Mouse (Mus musculus) forebrain, embryonic 10.5 days (tissue): Measurements from ENCODE around the gene Slc24a3. TPM values are rescaled to one million over a fixed set of nuclear protein-coding genes. Genes with fewer than 3 reads are reported as not detected.

Experiments
- DNase-seq: peaks from one replicate; pipeline ENCODE4 v3.0.0-alpha.2; 2017; ENCODE audit warnings: low spot score; ENCODE audit errors: extremely low spot score
- H3K27ac ChIP-seq: fragments of 300-500 bp; sonication (generic); 2 replicates; pipeline ENCODE4 v1.5.1; 2016; ENCODE audit warnings: mild to moderate bottlenecking
- H3K27me3 ChIP-seq: fragments of 300-500 bp; sonication (generic); 2 replicates; pipeline ENCODE4 v1.6.1; 2016; ENCODE audit warnings: mild to moderate bottlenecking; ENCODE audit not compliant: poor library complexity, severe bottlenecking
- H3K36me3 ChIP-seq: fragments of 300-500 bp; sonication (generic); replicated peaks from 2 replicates; pipeline ENCODE4 v1.6.1; 2016; ENCODE audit warnings: mild to moderate bottlenecking, moderate library complexity
- H3K4me1 ChIP-seq: fragments of 300-500 bp; sonication (generic); 2 replicates; pipeline ENCODE4 v1.6.1; 2016
- H3K4me3 ChIP-seq: fragments of 300-500 bp; sonication (generic); 2 replicates; pipeline ENCODE4 v1.5.1; 2016; ENCODE audit warnings: mild to moderate bottlenecking, moderate library complexity
- H3K9me3 ChIP-seq: fragments of 300-500 bp; sonication (generic); 2 replicates; pipeline ENCODE4 v1.6.1; 2016; ENCODE audit warnings: mild to moderate bottlenecking, moderate library complexity
- WGBS: fragments of 180-500 bp; shearing (Covaris S2); methylation state at CpG from one replicate; pipeline ENCODE4 v1.1.7; 2016; 5-methylcytosine and 5-hydroxymethylcytosine counted together
- polyA plus RNA-seq: library from polyadenylated mRNA; unstranded; fragments of >200 nt; fragmentation: Nextera tagmentation; extraction: Ambion mirVana; gene quantifications from 2 replicates; pipeline ENCODE4 v1.2.1, GENCODE M21; 2016

The Slc24a3 gene
- polyA plus RNA-seq, 1 experiment from 2014 or later = 0.16 TPM

- Histone ChIP-seq H3K9me3 (no peaks in the 10 kb centered on the region), H3K36me3 (no peaks in the 10 kb centered on the region), H3K27ac (no peak overlapping the region), H3K4me3 (no peak overlapping the region), H3K4me1 (no peaks in the 10 kb centered on the region), H3K27me3 (no peaks in the 10 kb centered on the region)
- no peak for DNase-seq
- WGBS = 77% methylated on average over 1 of the region's 1 CpGs
Observed at GRCm38 (mm10) chr2:145266723-145267122, 99.2 kb downstream of the Slc24a3 start.

GRCm38 (mm10) chr2:145268971-145269370 is 101.4 kb downstream of the Slc24a3 start:
- Histone ChIP-seq H3K4me1 (no peaks in the 10 kb centered on the region), H3K4me3 (no peak overlapping the region), H3K9me3 (no peaks in the 10 kb centered on the region), H3K27ac (no peak overlapping the region), H3K27me3 (no peaks in the 10 kb centered on the region), H3K36me3 (no peaks in the 10 kb centered on the region)
- DNase-seq = no peak

GRCm38 (mm10) chr2:145269410-145269809 is 101.9 kb downstream of the Slc24a3 start:
- Histone ChIP-seq H3K4me3 (no peak overlapping the region), H3K27me3 (no peaks in the 10 kb centered on the region), H3K36me3 (no peaks in the 10 kb centered on the region), H3K9me3 (no peaks in the 10 kb centered on the region), H3K4me1 (no peaks in the 10 kb centered on the region), H3K27ac (no peak overlapping the region)
- no peak for DNase-seq
- WGBS = 84% methylated on average over 4 of the region's 4 CpGs

GRCm38 (mm10) chr2:145274016-145274677 is 106.6 kb downstream of the Slc24a3 start:
- no peak for DNase-seq
- Histone ChIP-seq H3K27me3 (no peaks in the 10 kb centered on the region), H3K4me3 (no peak overlapping the region), H3K36me3 (no peaks in the 10 kb centered on the region), H3K4me1 (no peaks in the 10 kb centered on the region), H3K27ac (no peak overlapping the region), H3K9me3 (no peaks in the 10 kb centered on the region)
- WGBS = 91% methylated on average over 9 of the region's 9 CpGs

- Histone ChIP-seq H3K27me3 (no peaks in the 10 kb centered on the region), H3K9me3 (no peaks in the 10 kb centered on the region), H3K36me3 (no peaks in the 10 kb centered on the region), H3K27ac (no peak overlapping the region), H3K4me1 (no peaks in the 10 kb centered on the region), H3K4me3 (no peak overlapping the region)
- DNase-seq = no peak
- WGBS = 93% methylated on average over 1 of the region's 1 CpGs
Observed at GRCm38 (mm10) chr2:145279336-145279735, 111.8 kb downstream of the Slc24a3 start.

- 73% methylated on average over 2 of the region's 2 CpGs for WGBS
- Histone ChIP-seq H3K9me3 (no peaks in the 10 kb centered on the region), H3K27me3 (no peaks in the 10 kb centered on the region), H3K27ac (no peak overlapping the region), H3K36me3 (no peaks in the 10 kb centered on the region), H3K4me3 (no peak overlapping the region), H3K4me1 (no peaks in the 10 kb centered on the region)
- DNase-seq = no peak
Observed at GRCm38 (mm10) chr2:145283746-145284145, 116.2 kb downstream of the Slc24a3 start.

GRCm38 (mm10) chr2:145288501-145288900 is 120.9 kb downstream of the Slc24a3 start:
- no peak for DNase-seq
- 64% methylated on average over 1 of the region's 1 CpGs for WGBS
- Histone ChIP-seq H3K9me3 (no peaks in the 10 kb centered on the region), H3K27ac (no peak overlapping the region), H3K4me3 (no peak overlapping the region), H3K4me1 (no peaks in the 10 kb centered on the region), H3K27me3 (no peaks in the 10 kb centered on the region), H3K36me3 (no peaks in the 10 kb centered on the region)

- H3K27me3 ChIP-seq = no peaks in the 10 kb centered on the region
- no peaks in the 10 kb centered on the region for H3K4me1 ChIP-seq
- no peaks in the 10 kb centered on the region for H3K36me3 ChIP-seq
- WGBS = 46% methylated on average over 2 of the region's 2 CpGs
- no peak for DNase-seq
- no peak overlapping the region for H3K4me3 ChIP-seq
- H3K27ac ChIP-seq = no peak overlapping the region
- H3K9me3 ChIP-seq = no peaks in the 10 kb centered on the region
Observed at GRCm38 (mm10) chr2:145291473-145291872, 123.9 kb downstream of the Slc24a3 start.

- DNase-seq = no peak
- H3K27ac ChIP-seq = no peak overlapping the region
- H3K4me3 ChIP-seq = no peak overlapping the region
- H3K9me3 ChIP-seq = no peaks in the 10 kb centered on the region
- no peaks in the 10 kb centered on the region for H3K27me3 ChIP-seq
- WGBS = 88% methylated on average over 1 of the region's 1 CpGs
- no peaks in the 10 kb centered on the region for H3K36me3 ChIP-seq
- H3K4me1 ChIP-seq = no peaks in the 10 kb centered on the region
Observed at GRCm38 (mm10) chr2:145292196-145292595, 124.6 kb downstream of the Slc24a3 start.

- no peaks in the 10 kb centered on the region for H3K4me1 ChIP-seq
- 46% methylated on average over 1 of the region's 1 CpGs for WGBS
- H3K27ac ChIP-seq = no peak overlapping the region
- no peaks in the 10 kb centered on the region for H3K9me3 ChIP-seq
- no peak overlapping the region for H3K4me3 ChIP-seq
- no peaks in the 10 kb centered on the region for H3K36me3 ChIP-seq
- no peaks in the 10 kb centered on the region for H3K27me3 ChIP-seq
- DNase-seq = no peak
Observed at GRCm38 (mm10) chr2:145292816-145293215, 125.3 kb downstream of the Slc24a3 start.

- H3K4me1 ChIP-seq = no peaks in the 10 kb centered on the region
- H3K9me3 ChIP-seq = no peaks in the 10 kb centered on the region
- H3K36me3 ChIP-seq = no peaks in the 10 kb centered on the region
- no peak for DNase-seq
- H3K4me3 ChIP-seq = no peak overlapping the region
- H3K27me3 ChIP-seq = no peaks in the 10 kb centered on the region
- no peak overlapping the region for H3K27ac ChIP-seq
- WGBS = 91% methylated on average over 1 of the region's 1 CpGs
Observed at GRCm38 (mm10) chr2:145296906-145297305, 129.4 kb downstream of the Slc24a3 start.

- Histone ChIP-seq H3K36me3 (no peaks in the 10 kb centered on the region), H3K9me3 (no peaks in the 10 kb centered on the region), H3K27me3 (no peaks in the 10 kb centered on the region), H3K4me3 (no peak overlapping the region), H3K27ac (no peak overlapping the region), H3K4me1 (no peaks in the 10 kb centered on the region)
- no peak for DNase-seq
- 92% methylated on average over 5 of the region's 5 CpGs for WGBS
Observed at GRCm38 (mm10) chr2:145299914-145300699, 132.6 kb downstream of the Slc24a3 start.

GRCm38 (mm10) chr2:145307231-145307883 is 139.8 kb downstream of the Slc24a3 start:
- no peaks in the 10 kb centered on the region for H3K27me3 ChIP-seq
- H3K4me3 ChIP-seq = no peak overlapping the region
- no peaks in the 10 kb centered on the region for H3K9me3 ChIP-seq
- 79% methylated on average over 2 of the region's 2 CpGs for WGBS
- no peak overlapping the region for H3K27ac ChIP-seq
- DNase-seq = no peak
- no peaks in the 10 kb centered on the region for H3K4me1 ChIP-seq
- no peaks in the 10 kb centered on the region for H3K36me3 ChIP-seq
